Mouse (Mus musculus): ENCODE data around the gene Pagr1a.

GRCm38 (mm10) chr7:127022528-127023271 lies 5.5 kb upstream of the Pagr1a start:
- no peak for TF ChIP-seq CTCF (IDR thresholded peaks at IDR 0.05; ENCODE audit: control insufficient read depth, insufficient read depth, insufficient read length)
- no peak for TF ChIP-seq MYOG (IDR thresholded peaks at IDR 0.05; ENCODE audit: control insufficient read depth, extremely low read depth, insufficient read length)
- TF ChIP-seq MAX (IDR thresholded peaks at IDR 0.05), result no peak
- TF ChIP-seq MYOD1 (IDR thresholded peaks at IDR 0.05; ENCODE audit: control insufficient read depth, insufficient read length, low read depth), result no peak

Data from C2C12 (cell line).